Mouse (Mus musculus): ENCODE results near the gene Nkain1.

Gene Nkain1

DNA sequence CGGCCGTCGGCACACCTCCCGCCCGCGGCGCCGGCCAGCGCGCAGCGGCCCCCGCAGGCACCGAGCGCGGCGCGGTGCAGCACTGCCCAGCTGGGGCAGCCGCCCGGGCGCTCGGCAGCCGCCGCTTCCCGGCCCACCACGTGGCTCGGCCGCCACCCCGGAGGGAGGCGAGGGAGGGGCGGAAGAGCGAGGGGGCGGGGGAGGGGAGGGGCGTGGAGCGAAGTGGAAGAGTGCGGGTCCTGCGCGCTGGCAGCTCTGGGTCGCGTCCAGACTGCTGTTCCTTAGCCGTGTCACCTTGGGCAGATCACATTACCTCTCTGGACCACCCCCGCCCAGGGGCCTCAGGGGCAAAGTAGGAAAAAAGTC is at the start of gene Nkain1:
Gene Nkain1 (minus strand): TSS at position 126 of the 366 bp plus-strand sequence.
- DNase-seq: peak; percentile 91

- no peak for DNase-seq
These were observed 4.8 kb upstream of the Nkain1 start for GRCm38 (mm10) chr4:130578734-130579274.

DNA sequence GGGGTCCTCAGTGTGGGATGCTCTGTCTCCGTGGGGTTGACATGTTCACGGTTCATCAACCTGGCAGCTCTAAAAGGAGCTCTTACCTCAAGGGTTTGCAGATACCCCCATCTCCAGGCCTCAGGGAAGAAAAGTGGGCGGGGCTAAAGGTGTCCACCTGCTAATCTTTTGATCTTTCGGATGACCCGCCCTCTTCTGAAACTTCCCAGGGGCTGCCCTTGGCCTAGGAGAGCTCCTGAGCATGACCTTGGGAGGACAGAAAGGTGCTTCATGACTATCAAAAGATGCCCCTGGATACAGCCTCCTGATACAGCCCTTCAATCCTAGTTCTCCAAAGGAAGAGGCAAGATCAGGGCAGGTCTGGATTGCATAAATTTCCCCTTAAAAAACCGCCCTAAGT is 3.1 kb upstream of the Nkain1 start:
- no peak for DNase-seq

- DNase-seq: peak; percentile 93
These were observed 2.4 kb upstream of the Nkain1 start for GRCm38 (mm10) chr4:130576247-130576931.

DNA sequence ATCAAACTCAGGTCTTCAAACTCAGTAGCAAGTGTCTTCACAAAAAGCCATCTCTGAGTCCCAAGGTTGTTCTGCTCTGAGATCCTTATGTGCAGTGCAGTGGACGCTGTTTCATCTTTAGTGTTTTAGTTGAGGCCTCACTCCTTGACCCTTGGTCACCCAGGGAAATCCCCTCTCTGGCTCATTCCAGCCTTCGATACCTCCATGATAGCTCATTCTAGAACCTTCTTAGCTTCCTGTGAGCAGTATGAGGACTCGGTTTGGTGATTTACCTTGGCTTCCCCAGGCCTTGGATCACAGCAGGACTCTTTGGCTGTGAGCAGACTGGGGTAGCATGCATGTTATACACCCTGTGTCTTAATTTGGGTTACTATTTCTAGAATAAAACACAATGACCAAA is 1.6 kb upstream of the Nkain1 start:
- no peak for DNase-seq

DNA sequence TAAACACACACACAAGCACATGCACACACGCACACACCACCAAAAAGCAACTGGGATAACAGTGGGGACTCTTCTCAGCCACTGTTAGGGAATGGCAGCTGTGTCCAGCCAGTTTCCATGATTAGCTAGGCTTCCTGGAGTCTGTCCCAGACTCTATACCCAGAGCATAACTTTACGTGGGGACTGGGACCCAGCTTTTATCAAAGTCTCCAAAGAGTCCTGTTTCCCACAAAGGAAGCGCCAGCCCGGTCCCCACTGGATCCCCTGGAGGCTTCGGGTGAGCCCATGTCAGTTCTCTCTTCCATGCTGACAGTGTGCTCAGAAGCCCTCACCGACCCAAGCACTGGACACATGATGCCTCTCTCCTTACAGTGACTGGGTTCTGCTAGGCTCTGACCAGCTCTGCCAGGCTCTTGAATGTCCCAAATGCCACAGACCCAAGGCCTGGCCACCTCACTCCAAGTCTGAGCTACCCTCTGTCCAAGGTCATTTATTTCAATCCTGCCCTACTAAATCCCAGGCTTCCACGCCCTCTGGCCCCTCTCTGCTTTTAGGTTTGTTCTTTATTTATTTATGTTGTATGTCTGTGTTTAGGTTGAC is 988 bp upstream of the Nkain1 start:
- peak; percentile 92 for DNase-seq

- no peak for DNase-seq
These were observed 474 bp downstream of the Nkain1 start for GRCm38 (mm10) chr4:130573351-130574047.

DNA sequence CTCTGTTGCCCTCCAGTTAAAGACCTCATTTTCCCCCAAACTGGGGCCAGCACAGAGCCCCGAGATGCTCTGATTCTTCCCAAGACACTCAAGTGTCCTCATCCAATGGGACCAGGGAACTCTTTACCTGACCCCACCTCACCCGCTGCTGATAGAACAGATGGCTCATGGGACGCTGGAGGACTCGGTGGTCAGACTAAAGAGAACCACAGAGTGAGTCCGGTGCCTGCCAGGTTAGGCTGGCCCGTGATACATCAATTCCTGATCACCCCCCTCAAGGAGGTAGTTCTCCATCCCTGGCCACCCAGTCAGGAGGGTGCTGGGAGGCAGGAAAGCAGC is 992 bp downstream of the Nkain1 start:
- DNase-seq: no peak

- no peak for DNase-seq
These were observed 1.4 kb downstream of the Nkain1 start for GRCm38 (mm10) chr4:130572545-130572944.

GRCm38 (mm10) chr4:130570941-130571720 is 2.8 kb downstream of the Nkain1 start:
- DNase-seq: no peak

- no peak for DNase-seq
These were observed 5.7 kb downstream of the Nkain1 start for GRCm38 (mm10) chr4:130568043-130568978.

DNA sequence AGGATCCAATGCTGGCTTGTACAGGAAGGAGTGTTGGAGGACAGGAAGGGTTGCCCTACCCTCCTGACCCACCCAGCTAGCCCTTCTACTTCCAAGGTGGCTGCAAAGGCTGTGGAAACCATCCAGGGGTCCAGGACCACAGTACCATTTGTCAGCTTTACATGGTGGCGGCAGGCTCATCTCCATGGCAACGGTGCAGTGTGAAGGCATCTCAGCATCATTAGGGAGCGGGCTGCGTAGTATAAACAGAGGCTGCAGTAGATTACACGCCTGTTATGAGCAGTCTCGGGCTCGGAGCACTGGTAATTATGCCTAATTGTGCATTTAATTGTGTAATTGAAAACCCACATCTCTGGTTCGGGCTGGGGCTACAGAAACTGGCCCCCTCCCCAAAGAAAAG is 10.2 kb downstream of the Nkain1 start:
- no peak for DNase-seq

- no peak for DNase-seq
These were observed 10.7 kb downstream of the Nkain1 start for GRCm38 (mm10) chr4:130563260-130563756.

- DNase-seq: no peak
These were observed 13.2 kb downstream of the Nkain1 start for GRCm38 (mm10) chr4:130560576-130561310.

DNA sequence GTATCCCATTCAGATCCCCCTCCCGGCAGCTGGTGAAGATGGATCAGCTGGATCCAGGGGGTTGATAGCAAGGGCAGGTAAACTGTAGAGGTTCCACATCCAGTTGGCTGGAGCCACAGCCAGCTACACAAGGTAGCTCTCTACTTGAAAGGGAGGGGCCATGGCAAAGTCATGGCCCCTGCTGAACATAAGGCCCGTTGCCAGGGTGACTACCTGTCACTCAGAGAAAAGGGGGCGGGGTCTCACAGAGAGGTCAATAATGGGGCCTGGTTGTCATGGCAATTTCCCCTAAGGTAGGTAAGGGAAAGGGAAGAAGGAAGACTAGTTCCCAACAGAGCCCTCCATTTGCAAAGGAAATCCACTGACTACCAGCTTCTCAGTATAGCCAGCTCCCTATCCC is 14.8 kb downstream of the Nkain1 start:
- no peak for DNase-seq

GRCm38 (mm10) chr4:130557852-130558251 is 16.1 kb downstream of the Nkain1 start:
- DNase-seq: peak; percentile 97

- DNase-seq: no peak
These were observed 17.0 kb downstream of the Nkain1 start for GRCm38 (mm10) chr4:130556992-130557391.

DNA sequence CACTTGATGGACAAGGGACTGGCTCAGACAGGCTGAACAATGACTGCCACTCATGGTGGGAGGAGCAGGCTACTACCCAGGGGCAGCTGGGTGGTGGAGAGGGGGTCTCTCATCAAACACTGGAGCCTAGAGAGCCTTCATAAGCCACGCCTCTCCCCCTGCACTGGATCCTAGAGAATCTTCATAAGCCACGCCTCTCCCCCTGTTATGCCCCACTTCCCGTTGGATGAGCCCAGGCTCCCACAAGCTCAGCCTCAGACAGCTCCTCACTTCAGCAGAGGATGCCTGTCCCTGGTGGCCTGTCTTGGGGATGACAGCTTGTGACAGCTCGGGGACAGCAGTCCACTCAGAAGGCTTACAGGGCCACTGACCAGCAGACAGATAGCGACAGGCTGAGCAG is 17.7 kb downstream of the Nkain1 start:
- DNase-seq: no peak

GRCm38 (mm10) chr4:130553121-130553448 is 20.9 kb downstream of the Nkain1 start:
- no peak for DNase-seq

- no peak for DNase-seq
These were observed 21.5 kb downstream of the Nkain1 start for GRCm38 (mm10) chr4:130552312-130553120.
